Mouse (Mus musculus) CH12.LX (cell line): Measurements from ENCODE around the gene Ptges.

ENCODE experiments used
- CHD1 ChIP-seq: IDR thresholded peaks from 2 replicates; pipeline ENCODE4 v1.6.1; 2012; ENCODE audit warnings: low read depth, low read length, improper control_type of control experiment, inconsistent platforms
- CTCF ChIP-seq, 2 experiments: IDR thresholded peaks in 1 of 2; conservative IDR thresholded peaks in 1 of 2; 2 replicates each; pipeline ENCODE4 v1.5.1; 2011 to 2012; ENCODE audit warnings: low read depth in 2 of 2, low read length in 2 of 2, improper control_type of control experiment in 1 of 2, inconsistent platforms in 1 of 2, mild to moderate bottlenecking in 1 of 2, moderate library complexity in 1 of 2
- EP300 ChIP-seq: IDR thresholded peaks from 2 replicates; pipeline ENCODE4 v1.6.1; 2011; ENCODE audit warnings: low read length, improper control_type of control experiment
- JUND ChIP-seq: conservative IDR thresholded peaks from 2 replicates; pipeline ENCODE4 v1.6.1; 2011; ENCODE audit warnings: low read depth, low read length, improper control_type of control experiment
- MAX ChIP-seq: IDR thresholded peaks from 2 replicates; pipeline ENCODE4 v1.6.1; 2011; ENCODE audit warnings: low read length, improper control_type of control experiment
- PAX5 ChIP-seq: IDR thresholded peaks from 2 replicates; pipeline ENCODE4 v1.6.1; 2012; ENCODE audit warnings: low read length, inconsistent platforms, mixed read lengths
- POLR2A ChIP-seq: IDR thresholded peaks from 2 replicates; pipeline ENCODE4 v1.6.1; 2011; ENCODE audit warnings: low read depth, mild to moderate bottlenecking, improper control_type of control experiment, low read length
- SIN3A ChIP-seq: IDR thresholded peaks from 2 replicates; pipeline ENCODE4 v1.6.1; 2012; ENCODE audit warnings: low read length, improper control_type of control experiment, inconsistent platforms
- TCF12 ChIP-seq: IDR thresholded peaks from 2 replicates; pipeline ENCODE4 v1.6.1; 2014; ENCODE audit warnings: low read depth, mild to moderate bottlenecking, inconsistent platforms, low read length, improper control_type of control experiment
- UBTF ChIP-seq: IDR thresholded peaks from 2 replicates; pipeline ENCODE4 v1.6.1; 2012; ENCODE audit warnings: low read depth, mild to moderate bottlenecking, inconsistent platforms, low read length, improper control_type of control experiment, moderate library complexity
- USF1 ChIP-seq: IDR thresholded peaks from 2 replicates; pipeline ENCODE4 v1.6.1; 2014; ENCODE audit warnings: low read depth, mild to moderate bottlenecking, inconsistent platforms, low read length, improper control_type of control experiment
- ZC3H11A ChIP-seq: IDR thresholded peaks from 2 replicates; pipeline ENCODE4 v1.6.1; 2012; ENCODE audit warnings: low read depth, mild to moderate bottlenecking, inconsistent platforms, low read length, improper control_type of control experiment
- ZKSCAN1 ChIP-seq: IDR thresholded peaks from 2 replicates; pipeline ENCODE4 v1.6.1; 2012; ENCODE audit warnings: low read depth, inconsistent platforms, low read length, improper control_type of control experiment, borderline replicate concordance
- ZMIZ1 ChIP-seq: IDR thresholded peaks from 2 replicates; pipeline ENCODE4 v1.6.1; 2012; ENCODE audit warnings: low read depth, mild to moderate bottlenecking, inconsistent platforms, low read length, improper control_type of control experiment

GRCm38 (mm10) chr2:30967352-30968327, 38.0 kb upstream of the Ptges start, which contains the start of gene Tor1a:
- TF ChIP-seq CTCF (conservative IDR thresholded peaks at IDR 0.05 in 1 of 2, IDR thresholded peaks at IDR 0.05 in 1 of 2; ENCODE audit: low read depth in 2 of 2, low read length in 2 of 2) (no peak), POLR2A (peak; percentile 96), MAX (peak; percentile 45; the same call in 1 of the 2 replicates), TCF12 (peak; percentile 81), ZMIZ1 (peak; percentile 89), JUND (no peak), PAX5 (no peak), UBTF (no peak), EP300 (no peak), ZKSCAN1 (no peak), CHD1 (no peak), ZC3H11A (no peak), SIN3A (peak; percentile 76), USF1 (no peak)
